Mouse (Mus musculus) adrenal gland, postnatal 10 days (tissue): ENCODE results near the gene Scn4b. TPM values are rescaled to one million over a fixed set of nuclear protein-coding genes. Genes with fewer than 3 reads are reported as not detected.
A peak's percentile ranks its signal among the peaks of the same experiment; 100 is the strongest.

Experiments used
- DNase-seq: peaks from one replicate; pipeline ENCODE4 v3.0.0; 2021; ENCODE audit warnings: mixed read lengths
- total RNA-seq, 2 experiments: library from RNA; stranded (reverse); gene quantifications; 2 replicates each; pipeline ENCODE4 v1.2.3; 2021

Gene Scn4b
- total RNA-seq, 2 experiments from 2014 or later: 3.3 to 14.2 TPM

DNA sequence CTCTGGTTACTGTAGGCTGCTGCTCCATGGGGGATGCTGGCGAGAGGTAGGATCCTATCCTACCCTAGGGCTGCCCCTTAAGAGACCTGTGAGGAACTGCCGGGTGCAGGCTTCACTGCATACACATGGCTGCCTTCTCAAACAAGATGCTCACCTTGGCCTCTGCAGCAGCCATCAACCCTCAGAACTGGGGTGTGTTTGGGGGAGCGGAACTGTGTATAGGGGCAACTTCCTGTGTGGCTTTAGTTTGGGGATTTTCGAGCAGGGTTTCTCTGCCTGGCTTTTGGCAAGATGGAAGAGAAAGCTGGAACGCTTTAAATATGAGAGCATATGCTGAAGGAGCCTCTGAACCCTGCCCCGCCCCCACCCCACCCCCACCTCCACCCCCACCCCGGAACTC is 11.3 kb upstream of the Scn4b start:
- DNase-seq: no peak

DNA sequence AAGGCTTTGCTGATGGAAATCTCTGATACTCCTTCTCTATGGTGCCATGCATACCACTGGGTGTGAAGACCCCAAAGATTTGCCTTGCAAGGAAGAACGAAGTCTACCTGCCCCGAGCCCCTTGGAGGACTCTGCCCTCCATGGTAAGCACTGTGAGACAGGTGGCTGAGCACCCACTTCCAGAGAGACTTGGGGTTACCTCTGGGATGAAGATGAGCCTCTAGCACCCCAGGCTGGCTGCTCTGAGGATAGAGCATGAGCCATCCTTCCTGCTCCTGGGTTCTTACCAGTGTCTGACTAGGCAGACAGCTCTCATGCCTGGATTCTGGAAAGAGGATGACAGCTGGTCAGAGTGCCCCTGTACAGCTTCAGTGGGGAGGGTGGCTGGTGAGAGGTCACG is 8.1 kb upstream of the Scn4b start:
- DNase-seq: no peak

- peak; percentile 74 for DNase-seq
Observed at GRCm38 (mm10) chr9:45133484-45134310, 4.5 kb upstream of the Scn4b start.

GRCm38 (mm10) chr9:45136442-45137169 is 1.6 kb upstream of the Scn4b start:
- DNase-seq: no peak

GRCm38 (mm10) chr9:45139082-45139481 is 887 bp downstream of the Scn4b start:
- DNase-seq: no peak

DNA sequence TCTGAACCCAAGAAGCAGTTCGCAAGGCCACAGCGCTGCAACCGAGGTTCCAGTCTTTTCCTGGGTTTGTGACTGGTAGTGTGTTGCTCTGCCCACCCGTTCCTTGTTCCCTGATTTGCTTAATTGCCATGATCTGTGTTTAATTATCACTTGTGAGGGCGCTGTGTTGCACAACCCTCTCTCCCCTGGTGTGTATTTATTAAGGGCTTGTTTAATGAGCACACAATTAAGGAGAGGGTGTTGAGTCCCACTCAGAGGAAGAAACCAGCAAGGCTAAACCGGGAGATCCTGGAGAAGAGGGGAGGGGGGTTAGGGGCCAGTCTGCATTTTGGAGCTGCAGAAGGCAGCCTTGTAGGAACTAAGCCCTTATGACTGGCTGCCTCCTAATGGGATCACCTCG is 2.8 kb downstream of the Scn4b start:
- DNase-seq: no peak

GRCm38 (mm10) chr9:45142686-45143085 is 4.5 kb downstream of the Scn4b start:
- DNase-seq: no peak

DNA sequence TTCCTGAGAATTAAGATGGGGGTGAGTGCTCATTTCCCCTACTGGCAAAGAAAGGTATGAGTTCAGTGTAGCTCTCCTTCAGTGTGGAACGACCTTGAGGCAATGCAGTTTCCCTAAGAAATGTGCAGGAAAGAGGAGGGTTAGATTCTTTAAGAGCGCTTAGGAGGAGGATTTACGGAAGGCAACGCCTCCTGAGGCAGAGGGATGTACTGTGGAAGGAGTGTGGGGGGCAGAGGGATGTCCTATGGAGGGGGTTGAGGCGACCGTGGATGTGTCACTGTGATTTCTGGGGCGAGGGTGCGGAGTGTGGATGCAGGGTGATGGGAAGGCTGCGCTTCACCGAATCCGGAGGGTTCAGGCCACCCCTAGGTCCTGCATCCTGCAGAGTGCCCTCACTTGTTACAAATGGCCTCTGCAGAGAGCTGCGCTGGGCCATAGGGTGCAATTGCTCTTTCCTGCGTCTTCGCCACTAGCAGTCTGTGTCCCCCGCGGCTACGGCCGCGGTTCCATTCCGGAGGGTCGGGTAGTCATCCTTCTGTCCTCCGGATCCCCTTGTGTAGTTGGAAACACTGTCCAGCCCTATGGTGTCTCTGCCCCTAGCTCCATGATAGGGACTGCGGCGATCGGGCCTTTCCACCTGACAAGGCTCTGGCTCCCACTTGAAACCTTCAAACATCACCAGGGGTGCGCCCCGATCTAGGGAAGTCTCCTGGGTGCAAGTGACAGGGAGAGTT is 7.5 kb downstream of the Scn4b start:
- peak; percentile 18 for DNase-seq

DNA sequence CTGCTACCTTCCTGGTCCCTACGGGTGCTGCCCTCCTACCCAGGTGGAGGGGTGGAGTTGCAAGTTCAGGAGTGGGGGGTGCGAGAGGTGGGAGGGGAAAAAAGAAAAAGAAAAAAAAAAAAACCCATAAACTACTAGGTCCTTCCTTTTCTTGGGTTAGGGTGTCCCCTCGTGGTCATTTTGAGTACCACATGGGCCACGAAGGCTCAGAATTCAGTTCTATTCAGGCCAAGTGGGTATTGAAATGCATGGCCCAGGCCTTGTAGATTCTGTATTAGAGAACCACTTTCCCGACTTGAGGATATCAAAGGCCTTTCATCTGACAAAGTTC is 8.0 kb downstream of the Scn4b start:
- peak; percentile 83 for DNase-seq

DNA sequence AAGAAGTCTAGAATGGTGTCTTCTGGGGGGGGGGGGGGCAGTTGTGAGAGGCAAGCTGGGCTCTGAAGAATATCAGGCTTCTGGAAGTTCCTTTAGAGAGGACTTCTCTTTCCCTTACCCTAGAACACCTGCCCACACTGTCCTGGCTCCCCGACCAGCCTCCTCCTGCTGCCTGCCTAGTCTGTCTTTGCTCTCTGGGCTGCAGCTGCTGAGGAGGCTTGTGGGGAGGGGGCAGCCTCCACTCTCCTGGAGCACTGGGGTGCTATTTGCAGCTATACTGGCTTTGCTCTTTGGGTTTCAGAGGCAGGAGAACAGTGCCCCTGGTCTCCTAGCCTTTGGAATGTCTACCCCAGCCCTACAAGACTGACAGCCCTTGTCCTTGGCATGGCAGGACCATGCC is 12.7 kb downstream of the Scn4b start:
- DNase-seq: no peak

DNA sequence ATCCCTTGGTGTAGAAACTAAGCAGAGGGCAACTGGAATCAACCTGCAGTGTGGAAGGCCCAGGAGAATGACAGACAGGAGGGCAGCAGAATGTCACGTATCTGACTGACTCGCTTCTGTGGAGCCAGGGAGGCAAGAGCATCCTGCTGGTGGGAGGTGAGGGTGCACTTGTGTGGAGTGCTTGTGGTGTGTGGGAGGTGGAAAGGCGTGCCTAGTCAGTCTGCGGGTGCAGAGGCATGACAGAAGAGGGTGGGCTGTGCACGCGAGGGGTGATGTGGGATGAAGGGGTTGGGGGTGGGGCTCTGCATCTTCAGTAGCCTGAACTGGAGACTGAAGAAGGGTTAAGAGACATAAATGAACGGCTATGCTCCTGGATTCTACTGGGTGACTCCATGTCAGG is 15.2 kb downstream of the Scn4b start:
- no peak for DNase-seq

GRCm38 (mm10) chr9:45167903-45168302 is 29.7 kb downstream of the Scn4b start:
- no peak for DNase-seq

- no peak for DNase-seq
Observed at GRCm38 (mm10) chr9:45170150-45170549, 32.0 kb downstream of the Scn4b start.

GRCm38 (mm10) chr9:45171073-45171610 is 32.9 kb downstream of the Scn4b start:
- no peak for DNase-seq

GRCm38 (mm10) chr9:45173475-45173874 is 35.3 kb downstream of the Scn4b start:
- no peak for DNase-seq

DNA sequence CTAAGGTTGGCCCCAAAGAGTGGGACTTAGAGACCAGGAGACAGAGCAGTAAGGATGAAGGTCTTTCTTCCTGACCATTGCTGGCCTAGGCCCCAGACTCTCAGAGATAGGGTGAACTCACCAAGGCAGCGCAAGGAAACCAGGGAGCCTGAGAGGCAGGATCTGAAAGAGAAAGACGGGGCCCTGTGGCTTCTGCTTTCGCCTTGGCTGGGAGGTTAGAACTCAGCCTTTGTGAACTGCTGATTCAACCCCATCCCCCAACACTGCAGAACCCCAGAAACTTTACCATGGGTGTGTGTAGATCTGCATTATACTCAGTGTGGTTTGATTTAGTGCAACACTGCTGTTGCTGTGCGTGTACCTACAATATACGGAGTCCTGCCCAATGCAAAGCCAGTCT is 41.1 kb downstream of the Scn4b start:
- DNase-seq: no peak

DNA sequence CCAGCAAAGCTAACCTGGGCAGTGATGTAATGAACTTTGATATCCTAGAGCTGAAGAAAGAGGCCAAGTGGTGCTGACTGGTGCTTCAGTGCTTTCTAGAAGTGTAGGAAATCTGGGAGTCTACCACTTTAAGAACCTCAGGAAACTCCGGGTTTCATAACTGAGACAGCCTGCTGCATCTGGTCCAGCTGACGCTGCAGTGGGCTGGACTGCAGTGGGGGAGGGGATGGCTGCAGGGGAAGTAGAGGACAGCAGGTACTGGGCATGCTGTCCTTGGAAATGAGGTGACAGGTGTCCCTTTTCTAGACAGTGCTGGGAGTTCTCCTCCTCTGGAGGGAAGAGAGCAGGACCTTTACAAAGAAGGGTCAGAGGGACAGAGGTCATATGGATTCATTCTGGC is 43.6 kb downstream of the Scn4b start, which contains the start of gene BC049352:
TSS of gene BC049352 (plus strand) at position 238 of the 400 bp plus-strand sequence.
- DNase-seq: no peak

- no peak for DNase-seq
Observed at GRCm38 (mm10) chr9:45182521-45182920, 44.3 kb downstream of the Scn4b start.

- no peak for DNase-seq
Observed at GRCm38 (mm10) chr9:45183266-45183665, 45.1 kb downstream of the Scn4b start.

DNA sequence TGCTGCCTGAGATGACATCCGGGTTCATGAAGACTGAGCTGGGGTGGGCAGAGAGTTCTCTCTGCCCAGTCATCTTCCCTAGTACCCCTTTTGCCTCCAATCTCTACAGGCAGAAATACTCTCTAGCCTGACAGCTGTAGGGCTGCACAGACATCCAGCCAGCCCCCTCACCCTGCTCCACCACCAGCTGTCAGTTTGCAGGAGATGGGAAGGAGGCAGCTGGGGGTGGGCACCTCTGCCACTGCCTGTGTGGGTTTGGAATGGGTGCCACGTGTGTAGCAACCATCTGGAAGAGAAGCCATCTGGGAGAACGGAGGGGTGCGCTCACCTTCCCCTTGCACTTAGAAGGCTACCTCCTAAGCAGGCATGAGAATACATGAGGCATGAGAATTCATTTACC is 47.1 kb downstream of the Scn4b start:
- no peak for DNase-seq

DNA sequence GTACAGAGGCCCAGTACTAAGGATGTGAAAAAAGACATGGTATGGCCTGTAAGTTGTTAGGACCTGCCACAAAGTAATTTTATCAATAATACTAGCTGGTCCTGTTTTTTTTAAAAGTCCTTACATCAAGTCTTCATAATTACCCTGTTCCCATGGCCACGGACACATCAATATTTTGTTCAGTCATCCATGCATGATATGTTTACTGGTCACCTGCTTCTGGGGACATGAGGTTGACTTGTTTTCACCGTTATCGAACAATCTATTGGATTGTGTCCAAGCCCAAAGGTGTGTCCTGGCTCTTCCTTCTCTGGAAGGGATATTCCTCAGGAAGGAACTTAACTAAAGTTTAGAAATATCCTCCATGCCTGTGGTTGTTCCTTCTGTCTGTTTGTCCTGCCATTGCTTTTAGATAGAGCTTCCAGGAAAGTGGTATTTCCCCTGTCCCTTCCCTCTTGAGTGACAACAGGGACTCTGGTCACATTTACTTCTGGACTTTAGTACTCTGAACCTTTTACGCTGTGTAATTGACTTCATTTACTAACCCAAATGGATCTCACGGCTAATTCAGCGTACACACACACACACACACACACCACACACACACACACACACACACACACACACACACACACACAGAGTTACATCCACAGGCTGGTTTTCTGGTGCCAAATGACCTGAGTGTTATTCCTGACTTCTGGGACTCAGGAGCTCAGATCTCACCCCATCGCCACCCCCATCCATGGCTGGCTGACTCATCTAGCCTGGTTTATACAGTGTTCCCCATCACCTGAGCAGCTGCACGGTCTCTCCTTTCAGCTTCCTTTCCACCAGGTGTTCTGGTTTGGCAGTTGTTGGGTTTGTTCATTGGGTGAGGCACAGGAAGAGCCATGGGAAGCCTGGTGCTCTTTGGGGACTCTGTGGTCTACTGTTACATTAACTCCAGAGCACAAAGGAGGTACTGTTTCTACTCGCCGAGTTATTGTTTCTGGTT is 50.7 kb downstream of the Scn4b start:
- DNase-seq: no peak
